Mouse (Mus musculus) liver, embryonic 15.5 days (tissue): ENCODE results near the gene 3110082I17Rik. TPM values are rescaled to one million over a fixed set of nuclear protein-coding genes. Genes with fewer than 3 reads are reported as not detected.
"Not testable (repeated sequence)": the region's sequence is repeated elsewhere in the genome, so short reads cannot be mapped to it uniquely, and the experiment has no call there.

Experiments used
- ATAC-seq: fragments of 200-750 bp; cut with Nextera tagmentation; 2 replicates; pipeline ENCODE4 v1.8.0; 2017; ENCODE audit warnings: moderate number of reproducible peaks, mild to moderate bottlenecking, moderate library complexity; ENCODE audit not compliant: insufficient read depth
- H3K27ac ChIP-seq: fragments of 300-500 bp; sonication (generic); replicated peaks from 2 replicates; pipeline ENCODE4 v1.5.1; 2015; ENCODE audit warnings: mild to moderate bottlenecking, inconsistent platforms
- H3K27me3 ChIP-seq: fragments of 300-500 bp; sonication (generic); 2 replicates; pipeline ENCODE4 v1.6.1; 2015; ENCODE audit warnings: mild to moderate bottlenecking, inconsistent platforms
- H3K36me3 ChIP-seq: fragments of 300-500 bp; sonication (generic); replicated peaks from 2 replicates; pipeline ENCODE4 v1.6.1; 2015; ENCODE audit warnings: moderate library complexity, mild to moderate bottlenecking, inconsistent platforms
- H3K4me1 ChIP-seq: fragments of 300-500 bp; sonication (generic); replicated peaks from 2 replicates; pipeline ENCODE4 v1.6.1; 2015; ENCODE audit warnings: inconsistent platforms
- H3K4me2 ChIP-seq: fragments of 300-500 bp; sonication (generic); 2 replicates; pipeline ENCODE4 v1.6.1; 2015; ENCODE audit warnings: moderate library complexity, mild to moderate bottlenecking, inconsistent platforms
- H3K4me3 ChIP-seq: fragments of 300-500 bp; sonication (generic); replicated peaks from 2 replicates; pipeline ENCODE4 v1.5.1; 2015; ENCODE audit warnings: mild to moderate bottlenecking, inconsistent platforms
- H3K9ac ChIP-seq: fragments of 300-500 bp; sonication (generic); 2 replicates; pipeline ENCODE4 v1.6.1; 2015; ENCODE audit warnings: moderate library complexity, mild to moderate bottlenecking, inconsistent platforms
- H3K9me3 ChIP-seq: fragments of 300-500 bp; sonication (generic); replicated peaks from 2 replicates; pipeline ENCODE4 v1.6.1; 2016; ENCODE audit warnings: inconsistent platforms
- WGBS: fragments of 180-500 bp; shearing (Covaris S2); methylation state at CpG from one replicate; pipeline ENCODE4 v1.1.7; 2015; ENCODE audit warnings: mixed read lengths; ENCODE audit not compliant: insufficient replicate concordance; 5-methylcytosine and 5-hydroxymethylcytosine counted together
- polyA plus RNA-seq: library from polyadenylated mRNA; unstranded; fragments of >200 nt; fragmentation: Nextera tagmentation; extraction: Ambion mirVana; gene quantifications from 2 replicates; pipeline ENCODE4 v1.2.1, GENCODE M21; 2015

Gene 3110082I17Rik
- polyA plus RNA-seq, 1 experiment from 2014 or later = 12.0 TPM

- Histone ChIP-seq H3K4me1 (peaks cover 74% of the 10 kb centered on the region), H3K9ac (0 out of 2 replicates have a peak overlapping the region, but pooled peaks have one; percentile 23), H3K27ac (peak overlapping the region; percentile 61; the same call in 1 of the 2 replicates), H3K36me3 (no peaks in the 10 kb centered on the region), H3K9me3 (no peaks in the 10 kb centered on the region), H3K4me2 (peak overlapping the region; percentile 54), H3K4me3 (no peak overlapping the region), H3K27me3 (0 out of 2 replicates have a peak, but pooled peaks cover 4% of the 10 kb centered on the region)
- ATAC-seq = peak; percentile 33
- 31% methylated on average over 6 of the region's 6 CpGs for whole genome bisulfite sequencing
Measured at GRCm38 (mm10) chr5:139349713-139350112, 110.6 kb downstream of the 3110082I17Rik start.

- Histone ChIP-seq H3K27me3 (no peaks in the 10 kb centered on the region), H3K4me3 (no peak overlapping the region), H3K36me3 (peaks cover 8% of the 10 kb centered on the region), H3K9ac (no peak overlapping the region), H3K4me2 (no peak overlapping the region), H3K27ac (0 out of 2 replicates have a peak overlapping the region, but pooled peaks have one; percentile 6), H3K9me3 (no peaks in the 10 kb centered on the region), H3K4me1 (peaks cover 69% of the 10 kb centered on the region)
- 59% methylated on average over 1 of the region's 1 CpGs for WGBS
- ATAC-seq = no peak
Measured at GRCm38 (mm10) chr5:139347225-139347624, 113.1 kb downstream of the 3110082I17Rik start.

GRCm38 (mm10) chr5:139345364-139345714 is 115.0 kb downstream of the 3110082I17Rik start:
- peak overlapping the region; percentile 91 for H3K4me2 ChIP-seq
- peak overlapping the region; percentile 48 for H3K27ac ChIP-seq
- peaks cover 25% of the 10 kb centered on the region for H3K36me3 ChIP-seq
- H3K4me1 ChIP-seq = peaks cover 51% of the 10 kb centered on the region
- peak overlapping the region; percentile 87 for H3K4me3 ChIP-seq
- H3K9me3 ChIP-seq = no peaks in the 10 kb centered on the region
- peak overlapping the region; percentile 13; the same call in 1 of the 2 replicates for H3K9ac ChIP-seq
- 6% methylated on average over 5 of the region's 5 CpGs for WGBS
- peak; percentile 14 for ATAC-seq
- H3K27me3 ChIP-seq = no peaks in the 10 kb centered on the region

GRCm38 (mm10) chr5:139344687-139345363 is 115.5 kb downstream of the 3110082I17Rik start:
- Histone ChIP-seq H3K27me3 (no peaks in the 10 kb centered on the region), H3K4me3 (peak overlapping the region; percentile 87), H3K9me3 (no peaks in the 10 kb centered on the region), H3K9ac (peak overlapping the region; percentile 94), H3K27ac (peak overlapping the region; percentile 85), H3K4me1 (peaks cover 45% of the 10 kb centered on the region), H3K4me2 (peak overlapping the region; percentile 91), H3K36me3 (peaks cover 30% of the 10 kb centered on the region)
- peak; percentile 86 for ATAC-seq
- under 1% methylated on average over 33 of the region's 33 CpGs for whole genome bisulfite sequencing

GRCm38 (mm10) chr5:139344021-139344686 is 116.2 kb downstream of the 3110082I17Rik start:
- Histone ChIP-seq H3K9ac (peak overlapping the region; percentile 94), H3K27me3 (no peaks in the 10 kb centered on the region), H3K9me3 (no peaks in the 10 kb centered on the region), H3K36me3 (peaks cover 37% of the 10 kb centered on the region), H3K27ac (peak overlapping the region; percentile 85), H3K4me3 (peak overlapping the region; percentile 87), H3K4me2 (peak overlapping the region; percentile 91), H3K4me1 (peaks cover 39% of the 10 kb centered on the region)
- ATAC-seq = peak; percentile 68
- WGBS = 5% methylated on average over 12 of the region's 12 CpGs

- ATAC-seq = no peak
- Histone ChIP-seq H3K27ac (no peak overlapping the region), H3K9ac (no peak overlapping the region), H3K4me2 (no peak overlapping the region), H3K27me3 (no peaks in the 10 kb centered on the region), H3K36me3 (peaks cover 65% of the 10 kb centered on the region), H3K4me1 (peaks cover 13% of the 10 kb centered on the region), H3K4me3 (no peak overlapping the region), H3K9me3 (no peaks in the 10 kb centered on the region)
- WGBS = 70% methylated on average over 11 of the region's 11 CpGs
Measured at GRCm38 (mm10) chr5:139338891-139339290, 121.4 kb downstream of the 3110082I17Rik start.

GRCm38 (mm10) chr5:139338403-139338802 is 121.9 kb downstream of the 3110082I17Rik start:
- H3K27me3 ChIP-seq = no peaks in the 10 kb centered on the region
- no peak overlapping the region for H3K4me2 ChIP-seq
- no peak overlapping the region for H3K27ac ChIP-seq
- no peak for ATAC-seq
- H3K9ac ChIP-seq = no peak overlapping the region
- H3K4me1 ChIP-seq = peaks cover 8% of the 10 kb centered on the region
- 74% methylated on average over 3 of the region's 3 CpGs for WGBS
- H3K9me3 ChIP-seq = no peaks in the 10 kb centered on the region
- H3K4me3 ChIP-seq = no peak overlapping the region
- peaks cover 65% of the 10 kb centered on the region for H3K36me3 ChIP-seq

- Histone ChIP-seq H3K9ac (no peak overlapping the region), H3K36me3 (peaks cover 64% of the 10 kb centered on the region)
- 72% methylated on average over 13 of the region's 13 CpGs for WGBS
Measured at GRCm38 (mm10) chr5:139337826-139338370, 122.4 kb downstream of the 3110082I17Rik start.

GRCm38 (mm10) chr5:139335634-139336033 is 124.7 kb downstream of the 3110082I17Rik start:
- ATAC-seq = no peak
- no peak overlapping the region for H3K4me2 ChIP-seq
- no peak overlapping the region for H3K27ac ChIP-seq
- H3K4me3 ChIP-seq = no peak overlapping the region
- no peaks in the 10 kb centered on the region for H3K9me3 ChIP-seq
- H3K27me3 ChIP-seq = no peaks in the 10 kb centered on the region
- WGBS = 72% methylated on average over 4 of the region's 4 CpGs
- H3K4me1 ChIP-seq = peaks cover 19% of the 10 kb centered on the region
- H3K9ac ChIP-seq = no peak overlapping the region
- peaks cover 43% of the 10 kb centered on the region for H3K36me3 ChIP-seq

More at GRCm38 (mm10) chr5:139337826-139338370, 122.4 kb downstream of the 3110082I17Rik start:
- Histone ChIP-seq H3K4me2 (no peak overlapping the region), H3K4me3 (no peak overlapping the region), H3K9me3 (no peaks in the 10 kb centered on the region), H3K27me3 (no peaks in the 10 kb centered on the region), H3K4me1 (0 out of 2 replicates have a peak, but pooled peaks cover 8% of the 10 kb centered on the region), H3K27ac (no peak overlapping the region)
- no peak for ATAC-seq

GRCm38 (mm10) chr5:139334394-139334793 is 125.9 kb downstream of the 3110082I17Rik start:
- 81% methylated on average over 10 of the region's 10 CpGs for WGBS
- H3K4me3 ChIP-seq, H3K4me2 ChIP-seq, ATAC-seq, H3K27ac ChIP-seq, H3K27me3 ChIP-seq, H3K9me3 ChIP-seq, H3K9ac ChIP-seq: not testable (repeated sequence)
- H3K4me1 ChIP-seq = peaks cover 19% of the 10 kb centered on the region
- H3K36me3 ChIP-seq = peaks cover 31% of the 10 kb centered on the region
